Mouse (Mus musculus) effector memory CD4-positive, alpha-beta T cell, adult 5 months (primary cell): ENCODE measurements around the gene Pex5. TPM values are rescaled to one million over a fixed set of nuclear protein-coding genes. Genes with fewer than 3 reads are reported as not detected.

ENCODE experiments used
- polyA plus RNA-seq: library from polyadenylated mRNA; unstranded; fragments of 100-300 nt; shearing (Covaris generic); gene quantifications from one replicate; pipeline ENCODE4 v1.2.1, GENCODE M21; 2017

Gene Pex5
- 41.0 TPM for polyA plus RNA-seq

DNA sequence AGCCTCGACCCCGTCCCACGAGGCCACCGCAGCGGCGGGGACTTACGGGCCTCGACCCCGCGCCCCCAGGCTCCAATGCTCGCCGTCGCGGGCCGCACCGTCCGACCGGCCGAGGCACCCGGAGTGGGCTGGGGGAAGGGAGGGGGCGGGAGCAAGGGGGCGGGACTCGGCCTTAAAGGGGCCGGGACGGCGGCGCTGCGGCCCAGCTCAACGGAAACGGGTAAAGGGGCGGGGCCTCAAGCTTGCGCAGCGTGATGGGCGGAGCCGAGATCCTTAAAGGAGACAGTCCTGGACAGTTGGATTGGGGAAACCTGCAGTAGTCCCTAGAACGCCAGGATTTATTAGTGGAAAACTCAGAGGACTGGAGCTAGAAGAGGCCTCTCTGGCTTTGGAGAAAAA lies at the start of gene Pex5:
Pex5 (minus strand) TSS at position 141 of the 399 bp plus-strand sequence.

Other genes with a start within 250 kb of the Pex5 start
- gene Vmn2r27, start 183.2 kb downstream of the Pex5 start, polyA plus RNA-seq, result 0.12 TPM
- not detected for gene Cd163, start 110.4 kb downstream of the Pex5 start, polyA plus RNA-seq
- gene Clstn3, start 49.7 kb upstream of the Pex5 start, polyA plus RNA-seq, result not detected
- gene C1rl, start 78.0 kb upstream of the Pex5 start, polyA plus RNA-seq, result 0.12 TPM
- gene C1ra, start 97.3 kb upstream of the Pex5 start, polyA plus RNA-seq, result not detected
- not detected for gene C1s1, start 127.3 kb upstream of the Pex5 start, polyA plus RNA-seq
- gene C1rb, start 155.2 kb upstream of the Pex5 start, polyA plus RNA-seq, result not detected
- not detected for gene C1s2, start 221.0 kb upstream of the Pex5 start, polyA plus RNA-seq
- gene Lpcat3, start 248.0 kb upstream of the Pex5 start, polyA plus RNA-seq, result 27.3 TPM